Mouse (Mus musculus): Measurements from ENCODE around the gene Gm29094. TPM values are rescaled to one million over a fixed set of nuclear protein-coding genes. Genes with fewer than 3 reads are reported as not detected.
"Not testable (repeated sequence)": the region's sequence is repeated elsewhere in the genome, so short reads cannot be mapped to it uniquely, and the experiment has no call there.

Gene Gm29094
- polyA plus RNA-seq, 1 experiment from 2014 or later = not detected

DNA sequence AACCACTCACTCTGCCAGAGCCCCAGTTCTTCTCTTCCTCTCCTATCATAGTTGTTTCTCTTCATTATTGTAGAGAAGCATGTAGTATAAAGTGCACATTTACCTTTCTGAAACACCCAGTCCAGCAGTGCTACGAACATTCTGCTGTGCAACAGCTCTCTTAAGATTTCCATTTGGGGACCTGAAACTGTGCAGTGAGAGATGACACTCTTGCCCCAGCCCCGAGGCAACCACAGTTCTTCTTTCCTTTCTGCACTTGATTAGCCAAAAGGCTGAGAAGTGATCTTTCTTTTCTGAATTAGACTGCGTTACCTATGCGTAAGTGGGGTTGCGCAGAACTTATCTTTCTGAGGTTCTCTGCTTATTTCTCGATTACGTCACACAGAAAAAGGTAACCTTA, 28.9 kb downstream of the Gm29094 start:
- WGBS (ENCODE audit: insufficient replicate concordance) = 89% methylated on average over 7 of the region's 7 CpGs
- no peak overlapping the region for H3K4me2 ChIP-seq
- no peak overlapping the region for H3K27ac ChIP-seq (ENCODE audit: low read depth, low read length)
- no peak overlapping the region for H3K9ac ChIP-seq (ENCODE audit: low read depth, low read length)
- no peaks in the 10 kb centered on the region for H3K27me3 ChIP-seq (ENCODE audit: control insufficient read depth, insufficient read depth, low read length)
- no peak overlapping the region for H3K4me3 ChIP-seq (ENCODE audit: low read depth, low read length)
- no peaks in the 10 kb centered on the region for H3K4me1 ChIP-seq (ENCODE audit: control insufficient read depth, insufficient read depth, low read length)
- H3K9me3 ChIP-seq (replicated peaks; ENCODE audit: control insufficient read depth, low read length) = no peaks in the 10 kb centered on the region
- no peaks in the 10 kb centered on the region for H3K36me3 ChIP-seq (ENCODE audit: control insufficient read depth, insufficient read depth, low read length)
- ATAC-seq (replicated peaks; ENCODE audit: insufficient number of reproducible peaks, low FRiP score, low TSS enrichment) = no peak

DNA sequence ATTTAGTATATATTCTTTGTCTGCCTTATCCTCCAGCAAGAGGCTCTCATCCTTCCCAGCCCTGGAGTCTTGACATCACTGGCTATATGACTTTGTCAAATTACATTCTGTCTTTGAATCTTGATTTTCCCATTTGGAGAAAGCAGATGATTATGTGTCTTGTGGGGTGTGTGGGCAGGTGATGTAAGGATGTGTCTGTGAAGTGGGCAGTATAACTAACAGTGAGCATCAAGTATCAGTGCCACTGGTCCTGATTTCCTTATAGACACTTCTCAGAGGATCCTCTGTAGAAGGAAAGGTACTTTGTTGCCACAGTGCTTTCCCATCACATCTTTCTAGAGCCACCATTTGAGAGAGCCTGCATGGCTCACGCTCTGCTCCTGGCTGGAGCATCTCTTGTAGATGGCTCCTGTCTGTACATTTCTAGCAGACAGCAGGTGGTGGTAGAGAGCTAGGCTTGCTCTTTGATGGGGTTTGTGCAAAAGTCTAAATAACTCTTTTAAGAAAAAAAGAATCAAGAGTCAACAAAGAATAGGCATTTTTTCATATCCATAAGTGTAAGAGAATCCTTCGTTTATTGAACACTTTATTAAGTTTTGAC, 31.8 kb downstream of the Gm29094 start:
- not testable (repeated sequence) for H3K36me3 ChIP-seq (ENCODE audit: control insufficient read depth, insufficient read depth, low read length); H3K4me2 ChIP-seq; ATAC-seq (replicated peaks; ENCODE audit: insufficient number of reproducible peaks, low FRiP score, low TSS enrichment); H3K9me3 ChIP-seq (replicated peaks; ENCODE audit: control insufficient read depth, low read length); H3K4me3 ChIP-seq (ENCODE audit: low read depth, low read length); H3K27me3 ChIP-seq (ENCODE audit: control insufficient read depth, insufficient read depth, low read length); H3K9ac ChIP-seq (ENCODE audit: low read depth, low read length); H3K27ac ChIP-seq (ENCODE audit: low read depth, low read length); H3K4me1 ChIP-seq (ENCODE audit: control insufficient read depth, insufficient read depth, low read length)
- 67% methylated on average over 1 of the region's 2 CpGs for WGBS (ENCODE audit: insufficient replicate concordance)

DNA sequence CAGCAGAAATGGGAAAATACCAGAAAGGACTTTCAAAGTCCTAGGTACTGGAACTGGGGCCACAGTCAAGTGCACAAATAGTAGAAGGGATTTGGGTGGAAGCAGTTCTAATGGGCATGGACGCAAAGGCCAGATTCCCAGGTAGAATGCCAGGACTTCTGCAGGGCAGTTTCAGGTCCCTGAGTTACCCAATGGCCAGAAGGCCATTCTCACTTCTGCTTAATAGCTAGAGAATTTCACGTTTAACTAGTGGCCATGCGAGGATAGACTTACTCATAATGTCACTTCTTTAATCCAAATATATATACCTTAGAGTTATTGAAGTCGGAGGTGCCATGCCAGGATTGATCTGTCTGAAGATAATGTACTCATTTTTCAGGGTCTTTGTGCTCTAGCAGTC, 38.0 kb downstream of the Gm29094 start:
- WGBS (ENCODE audit: insufficient replicate concordance) = 78% methylated on average over 4 of the region's 4 CpGs
- not testable (repeated sequence) for ATAC-seq (replicated peaks; ENCODE audit: insufficient number of reproducible peaks, low FRiP score, low TSS enrichment); H3K27me3 ChIP-seq (ENCODE audit: control insufficient read depth, insufficient read depth, low read length); H3K4me1 ChIP-seq (ENCODE audit: control insufficient read depth, insufficient read depth, low read length); H3K9me3 ChIP-seq (replicated peaks; ENCODE audit: control insufficient read depth, low read length); H3K27ac ChIP-seq (ENCODE audit: low read depth, low read length); H3K9ac ChIP-seq (ENCODE audit: low read depth, low read length); H3K36me3 ChIP-seq (ENCODE audit: control insufficient read depth, insufficient read depth, low read length); H3K4me2 ChIP-seq; H3K4me3 ChIP-seq (ENCODE audit: low read depth, low read length)

DNA sequence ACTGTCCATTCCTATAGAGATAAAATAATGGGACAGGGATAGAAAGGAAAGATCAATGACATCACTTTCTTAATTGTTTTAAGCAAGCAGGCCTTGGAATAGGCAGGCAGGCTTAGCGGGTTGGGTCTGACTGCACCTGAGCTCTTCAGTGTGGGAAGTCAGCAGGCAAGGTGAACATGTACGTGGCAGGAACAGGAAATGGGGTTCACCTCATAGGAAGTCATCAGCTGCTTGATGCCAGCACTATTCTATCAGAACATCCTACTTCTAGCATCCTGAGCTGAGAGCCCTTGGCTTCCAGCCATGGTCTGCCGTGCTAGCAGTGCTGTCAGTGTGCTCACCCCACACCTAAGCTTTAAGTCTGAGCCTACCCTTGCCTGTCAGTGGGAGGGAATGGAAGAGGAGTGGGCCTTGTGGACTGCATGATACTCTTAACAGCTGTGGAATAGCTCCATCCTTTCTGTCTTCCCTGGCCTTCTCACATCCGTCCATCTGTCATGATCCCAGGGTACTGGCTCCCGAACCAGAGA, 39.9 kb downstream of the Gm29094 start:
- H3K9ac ChIP-seq (ENCODE audit: low read depth, low read length); H3K27ac ChIP-seq (ENCODE audit: low read depth, low read length); H3K27me3 ChIP-seq (ENCODE audit: control insufficient read depth, insufficient read depth, low read length); H3K4me3 ChIP-seq (ENCODE audit: low read depth, low read length); H3K4me2 ChIP-seq; H3K36me3 ChIP-seq (ENCODE audit: control insufficient read depth, insufficient read depth, low read length); ATAC-seq (replicated peaks; ENCODE audit: insufficient number of reproducible peaks, low FRiP score, low TSS enrichment); H3K4me1 ChIP-seq (ENCODE audit: control insufficient read depth, insufficient read depth, low read length); H3K9me3 ChIP-seq (replicated peaks; ENCODE audit: control insufficient read depth, low read length): not testable (repeated sequence)
- WGBS (ENCODE audit: insufficient replicate concordance) = 68% methylated on average over 4 of the region's 5 CpGs

DNA sequence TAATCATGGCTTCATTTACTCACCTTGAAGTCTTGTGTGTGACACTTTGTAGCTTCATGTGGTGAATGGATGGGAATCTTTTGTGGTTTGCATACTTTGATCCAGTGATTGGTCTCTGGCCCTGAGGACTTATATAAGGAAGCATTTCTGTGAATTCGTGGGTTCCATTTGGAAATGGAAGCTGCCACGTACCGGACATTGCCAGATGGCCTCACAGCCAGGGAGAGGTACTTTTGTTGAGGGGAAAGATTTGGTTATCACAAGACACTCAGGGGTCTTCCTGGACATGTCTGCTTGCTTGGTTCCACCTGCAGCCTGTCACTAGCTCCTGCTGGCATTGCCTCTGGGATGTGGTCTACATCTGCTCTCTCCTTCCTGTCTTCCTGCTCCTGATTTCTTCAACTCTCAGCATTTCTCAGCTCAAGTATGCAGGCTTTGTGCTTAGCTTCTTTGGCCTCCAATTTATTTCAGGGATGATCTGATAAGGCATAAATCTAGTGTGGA, 41.4 kb downstream of the Gm29094 start:
- H3K27me3 ChIP-seq (ENCODE audit: control insufficient read depth, insufficient read depth, low read length); H3K4me2 ChIP-seq; H3K27ac ChIP-seq (ENCODE audit: low read depth, low read length); H3K9me3 ChIP-seq (replicated peaks; ENCODE audit: control insufficient read depth, low read length); H3K9ac ChIP-seq (ENCODE audit: low read depth, low read length); H3K4me1 ChIP-seq (ENCODE audit: control insufficient read depth, insufficient read depth, low read length); H3K36me3 ChIP-seq (ENCODE audit: control insufficient read depth, insufficient read depth, low read length); ATAC-seq (replicated peaks; ENCODE audit: insufficient number of reproducible peaks, low FRiP score, low TSS enrichment); H3K4me3 ChIP-seq (ENCODE audit: low read depth, low read length): not testable (repeated sequence)
- WGBS (ENCODE audit: insufficient replicate concordance) = 71% methylated on average over 3 of the region's 3 CpGs

DNA sequence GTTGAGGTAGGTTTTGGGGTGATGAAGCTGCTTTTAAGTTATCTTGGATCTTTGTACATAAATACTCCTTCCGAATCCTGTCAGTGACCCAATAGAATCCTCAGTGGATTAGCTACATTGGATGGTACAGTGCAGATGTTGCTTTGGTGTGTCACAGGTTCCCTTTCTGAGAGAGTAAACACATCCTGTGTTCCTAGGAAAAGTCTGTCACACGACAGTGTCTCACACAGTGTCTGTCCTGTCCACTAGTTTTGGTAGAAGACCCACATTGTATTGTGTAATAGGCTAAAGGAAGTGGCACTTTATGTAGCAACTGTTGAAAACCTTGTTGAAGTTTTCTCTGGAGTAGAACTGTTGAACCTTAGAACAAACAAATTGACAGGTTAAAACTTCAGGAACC, 54.2 kb downstream of the Gm29094 start:
- Histone ChIP-seq H3K9ac (ENCODE audit: low read depth, low read length) (no peak overlapping the region), H3K9me3 (replicated peaks; ENCODE audit: control insufficient read depth, low read length) (no peaks in the 10 kb centered on the region), H3K27ac (ENCODE audit: low read depth, low read length) (no peak overlapping the region), H3K4me3 (ENCODE audit: low read depth, low read length) (no peak overlapping the region), H3K36me3 (ENCODE audit: control insufficient read depth, insufficient read depth, low read length) (no peaks in the 10 kb centered on the region), H3K4me2 (no peak overlapping the region), H3K27me3 (ENCODE audit: control insufficient read depth, insufficient read depth, low read length) (no peaks in the 10 kb centered on the region), H3K4me1 (ENCODE audit: control insufficient read depth, insufficient read depth, low read length) (no peaks in the 10 kb centered on the region)
- 74% methylated on average over 2 of the region's 2 CpGs for WGBS (ENCODE audit: insufficient replicate concordance)
- no peak for ATAC-seq (replicated peaks; ENCODE audit: insufficient number of reproducible peaks, low FRiP score, low TSS enrichment)

DNA sequence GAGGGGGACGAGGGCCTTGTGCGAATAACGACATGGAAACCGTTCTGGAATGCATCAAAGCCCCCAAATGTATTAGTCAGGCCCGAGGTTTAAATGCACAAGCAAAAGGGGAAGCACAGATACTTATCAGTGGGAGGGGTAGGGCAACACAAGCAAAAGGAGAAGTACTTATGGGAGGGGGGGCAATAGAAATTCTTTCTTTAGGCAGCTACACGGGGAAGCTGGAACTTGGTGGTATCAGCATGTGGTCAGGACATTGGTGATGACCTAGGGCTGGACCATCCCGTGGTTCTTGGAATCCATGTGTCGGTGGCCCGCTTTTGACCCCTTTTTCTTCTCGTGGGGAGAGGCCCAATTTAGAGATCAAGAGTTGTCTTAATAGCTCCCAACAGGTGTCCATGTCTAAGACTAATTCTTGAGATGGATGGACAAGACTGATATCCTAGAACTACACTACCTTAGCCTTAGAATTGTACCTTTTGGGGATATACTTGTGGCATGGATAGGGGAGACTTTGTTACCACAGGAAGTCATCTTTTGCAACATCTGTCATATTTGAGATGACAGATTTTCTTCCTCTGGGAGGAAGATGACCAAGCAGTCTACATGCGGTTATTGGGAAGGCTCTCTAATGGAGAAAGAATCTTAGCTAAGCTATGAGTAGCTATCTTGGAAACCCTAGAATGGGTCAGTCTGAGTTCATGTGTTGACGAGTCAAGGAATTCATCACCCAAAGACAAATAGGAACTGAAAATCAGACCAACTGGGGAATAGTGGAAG, 57.6 kb downstream of the Gm29094 start:
- no peaks in the 10 kb centered on the region for H3K9me3 ChIP-seq (replicated peaks; ENCODE audit: control insufficient read depth, low read length)
- H3K4me3 ChIP-seq (ENCODE audit: low read depth, low read length) = no peak overlapping the region
- no peak overlapping the region for H3K9ac ChIP-seq (ENCODE audit: low read depth, low read length)
- H3K4me1 ChIP-seq (ENCODE audit: control insufficient read depth, insufficient read depth, low read length) = no peaks in the 10 kb centered on the region
- WGBS (ENCODE audit: insufficient replicate concordance) = 86% methylated on average over 12 of the region's 12 CpGs
- no peaks in the 10 kb centered on the region for H3K36me3 ChIP-seq (ENCODE audit: control insufficient read depth, insufficient read depth, low read length)
- ATAC-seq (replicated peaks; ENCODE audit: insufficient number of reproducible peaks, low FRiP score, low TSS enrichment) = no peak
- H3K27me3 ChIP-seq (ENCODE audit: control insufficient read depth, insufficient read depth, low read length) = no peaks in the 10 kb centered on the region
- H3K4me2 ChIP-seq = no peak overlapping the region
- H3K27ac ChIP-seq (ENCODE audit: low read depth, low read length) = no peak overlapping the region

DNA sequence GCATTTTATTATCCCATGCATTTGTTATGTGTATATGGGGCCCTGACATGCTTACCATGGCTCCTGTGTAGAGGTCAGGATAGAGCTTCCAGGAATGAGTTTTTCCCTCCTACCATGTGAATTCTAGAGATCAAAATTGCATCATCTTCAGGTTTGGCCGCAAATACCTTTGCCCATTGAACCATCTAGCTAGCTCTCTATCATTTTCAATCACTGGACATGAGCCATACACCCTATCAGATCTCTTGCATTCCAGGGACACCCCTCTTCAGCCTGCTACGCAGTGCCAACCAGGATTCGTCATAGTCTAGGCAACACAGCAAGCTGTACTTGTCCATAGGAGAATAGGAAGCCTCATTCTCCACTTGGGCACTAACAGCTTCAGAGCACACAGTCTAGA, 64.8 kb downstream of the Gm29094 start:
- H3K4me3 ChIP-seq (ENCODE audit: low read depth, low read length) = no peak overlapping the region
- H3K27me3 ChIP-seq (ENCODE audit: control insufficient read depth, insufficient read depth, low read length) = no peaks in the 10 kb centered on the region
- H3K4me1 ChIP-seq (ENCODE audit: control insufficient read depth, insufficient read depth, low read length) = no peaks in the 10 kb centered on the region
- H3K27ac ChIP-seq (ENCODE audit: low read depth, low read length) = no peak overlapping the region
- H3K4me2 ChIP-seq = no peak overlapping the region
- no peak for ATAC-seq (replicated peaks; ENCODE audit: insufficient number of reproducible peaks, low FRiP score, low TSS enrichment)
- no peaks in the 10 kb centered on the region for H3K36me3 ChIP-seq (ENCODE audit: control insufficient read depth, insufficient read depth, low read length)
- WGBS (ENCODE audit: insufficient replicate concordance) = 87% methylated on average over 3 of the region's 3 CpGs
- H3K9ac ChIP-seq (ENCODE audit: low read depth, low read length) = no peak overlapping the region
- H3K9me3 ChIP-seq (replicated peaks; ENCODE audit: control insufficient read depth, low read length) = no peaks in the 10 kb centered on the region

Measured in heart, embryonic 11.5 days (tissue).